Mouse (Mus musculus): ENCODE results near the gene B430306N03Rik. TPM values are rescaled to one million over a fixed set of nuclear protein-coding genes. Genes with fewer than 3 reads are reported as not detected.
A peak's percentile ranks its signal among the peaks of the same experiment; 100 is the strongest.

The B430306N03Rik gene
- polyA plus RNA-seq, 1 experiment from 2014 or later, result 0.09 TPM

DNA sequence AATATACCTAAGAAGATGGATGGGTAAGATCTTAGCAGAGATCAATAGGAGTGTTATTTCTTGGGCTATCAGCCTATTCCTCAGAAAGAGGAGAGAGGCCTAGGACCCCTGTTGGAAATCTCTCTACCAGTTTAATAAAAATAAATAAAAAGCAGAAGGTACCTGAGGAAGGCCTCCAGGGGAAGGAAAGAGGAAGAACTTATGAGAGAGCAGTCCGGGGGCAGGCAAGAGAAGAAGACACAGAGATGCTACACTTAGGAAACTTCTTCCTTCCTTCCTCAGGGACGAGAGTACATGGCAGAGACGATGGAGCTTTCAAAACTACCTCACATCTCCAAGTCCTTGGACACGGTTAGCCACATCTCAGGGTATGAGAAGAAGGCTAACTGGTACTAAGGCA, 41.8 kb upstream of the B430306N03Rik start:
- ATAC-seq (ENCODE audit: insufficient number of reproducible peaks, insufficient read depth, low FRiP score, low read depth), result no peak
- no peaks in the 10 kb centered on the region for H3K9me3 ChIP-seq (ENCODE audit: control insufficient read depth, low read length)
- no peaks in the 10 kb centered on the region for H3K27me3 ChIP-seq (ENCODE audit: control insufficient read depth, insufficient read depth, low read length)
- no peak overlapping the region for H3K9ac ChIP-seq (ENCODE audit: low read length)
- whole genome bisulfite sequencing, result 72% methylated on average over 4 of the region's 4 CpGs
- no peak overlapping the region for H3K4me2 ChIP-seq (ENCODE audit: low read length)
- no peak overlapping the region for H3K27ac ChIP-seq (replicated peaks in 1 of 2; ENCODE audit: control insufficient read depth in 1 of 2, insufficient read depth in 1 of 2, low read depth in 2 of 2, low read length in 2 of 2)
- no peaks in the 10 kb centered on the region for H3K36me3 ChIP-seq (ENCODE audit: control insufficient read depth, insufficient read depth, low read length)
- H3K4me3 ChIP-seq (ENCODE audit: control insufficient read depth in 1 of 2, insufficient read depth in 1 of 2, low read depth in 1 of 2, low read length in 2 of 2), result no peak overlapping the region
- no peaks in the 10 kb centered on the region for H3K4me1 ChIP-seq (ENCODE audit: control insufficient read depth in 2 of 2, insufficient read depth in 2 of 2, low read length in 2 of 2)

DNA sequence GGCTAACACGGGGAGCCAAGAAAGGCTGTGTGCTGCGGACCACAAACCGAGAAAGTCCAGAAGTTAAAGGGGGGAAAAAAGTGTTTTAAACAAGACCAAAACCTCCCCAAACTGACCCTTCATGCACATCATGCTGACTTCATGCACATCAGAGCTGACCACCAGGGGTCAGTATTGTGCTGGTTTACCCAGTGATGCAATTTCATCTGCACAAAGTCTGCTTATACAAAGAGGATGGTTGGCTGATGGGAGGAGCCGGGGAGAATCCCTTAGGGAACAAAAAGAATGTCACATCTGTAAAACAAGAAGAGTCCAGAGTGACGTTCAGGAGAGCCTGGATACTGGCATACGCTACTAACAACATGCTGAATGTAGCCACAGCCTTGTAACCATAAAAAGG, 41.1 kb upstream of the B430306N03Rik start:
- Histone ChIP-seq H3K9me3 (ENCODE audit: control insufficient read depth, low read length) (no peaks in the 10 kb centered on the region), H3K9ac (ENCODE audit: low read length) (no peak overlapping the region), H3K27ac (replicated peaks in 1 of 2; ENCODE audit: control insufficient read depth in 1 of 2, insufficient read depth in 1 of 2, low read depth in 2 of 2, low read length in 2 of 2) (no peak overlapping the region), H3K4me3 (ENCODE audit: control insufficient read depth in 1 of 2, insufficient read depth in 1 of 2, low read depth in 1 of 2, low read length in 2 of 2) (no peak overlapping the region), H3K4me2 (ENCODE audit: low read length) (no peak overlapping the region), H3K27me3 (ENCODE audit: control insufficient read depth, insufficient read depth, low read length) (no peaks in the 10 kb centered on the region), H3K4me1 (ENCODE audit: control insufficient read depth in 2 of 2, insufficient read depth in 2 of 2, low read length in 2 of 2) (no peaks in the 10 kb centered on the region), H3K36me3 (ENCODE audit: control insufficient read depth, insufficient read depth, low read length) (no peaks in the 10 kb centered on the region)
- WGBS, result 25% methylated on average over 6 of the region's 6 CpGs
- no peak for ATAC-seq (ENCODE audit: insufficient number of reproducible peaks, insufficient read depth, low FRiP score, low read depth)

DNA sequence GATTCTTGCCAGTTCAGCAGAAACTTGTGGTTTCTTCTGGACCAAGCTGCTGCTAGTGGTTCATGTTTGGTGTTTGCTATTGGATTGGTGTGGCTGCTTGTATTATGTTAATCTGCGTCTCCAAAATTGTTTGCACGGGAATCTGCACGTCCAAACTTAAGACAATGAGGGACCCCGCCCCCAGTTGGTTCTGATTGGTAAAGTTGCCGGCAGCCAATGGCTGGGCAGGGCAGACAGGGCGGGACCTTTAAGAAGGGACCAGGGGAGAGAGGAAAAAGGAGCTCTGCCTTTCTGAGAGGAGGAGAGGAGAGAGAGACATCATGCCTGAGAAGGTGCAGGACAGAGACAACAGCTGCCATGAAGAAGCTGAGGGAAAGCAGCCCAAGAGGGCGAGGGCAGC, 40.2 kb upstream of the B430306N03Rik start:
- no peak overlapping the region for H3K27ac ChIP-seq (replicated peaks in 1 of 2; ENCODE audit: control insufficient read depth in 1 of 2, insufficient read depth in 1 of 2, low read depth in 2 of 2, low read length in 2 of 2)
- no peak overlapping the region for H3K9ac ChIP-seq (ENCODE audit: low read length)
- no peaks in the 10 kb centered on the region for H3K9me3 ChIP-seq (ENCODE audit: control insufficient read depth, low read length)
- 60% methylated on average over 7 of the region's 7 CpGs for WGBS
- no peaks in the 10 kb centered on the region for H3K4me1 ChIP-seq (ENCODE audit: control insufficient read depth in 2 of 2, insufficient read depth in 2 of 2, low read length in 2 of 2)
- H3K36me3 ChIP-seq (ENCODE audit: control insufficient read depth, insufficient read depth, low read length), result no peaks in the 10 kb centered on the region
- no peak overlapping the region for H3K4me3 ChIP-seq (ENCODE audit: control insufficient read depth in 1 of 2, insufficient read depth in 1 of 2, low read depth in 1 of 2, low read length in 2 of 2)
- no peak overlapping the region for H3K4me2 ChIP-seq (ENCODE audit: low read length)
- ATAC-seq (ENCODE audit: insufficient number of reproducible peaks, insufficient read depth, low FRiP score, low read depth), result no peak
- no peaks in the 10 kb centered on the region for H3K27me3 ChIP-seq (ENCODE audit: control insufficient read depth, insufficient read depth, low read length)

DNA sequence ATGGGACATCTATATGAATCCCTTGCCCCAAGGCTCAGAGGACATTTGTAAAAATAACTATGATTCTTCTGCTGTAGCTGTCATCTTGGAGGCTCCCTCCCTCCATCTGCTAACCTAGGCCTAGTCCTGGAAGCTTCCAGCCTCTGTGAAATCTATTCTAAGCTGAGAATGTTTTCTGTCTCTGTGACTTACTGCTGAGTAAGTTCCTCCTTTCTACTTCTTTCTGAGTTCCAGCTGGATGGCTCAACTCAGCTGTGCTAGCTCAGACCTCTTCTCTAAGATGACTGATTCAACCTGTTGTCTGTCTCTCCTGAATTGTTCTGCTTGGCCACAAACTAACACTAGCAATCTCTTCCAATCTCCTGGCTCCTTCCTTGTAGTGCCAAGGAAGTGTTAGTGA, 37.6 kb upstream of the B430306N03Rik start:
- H3K36me3 ChIP-seq (ENCODE audit: control insufficient read depth, insufficient read depth, low read length), result no peaks in the 10 kb centered on the region
- no peak overlapping the region for H3K27ac ChIP-seq (replicated peaks in 1 of 2; ENCODE audit: control insufficient read depth in 1 of 2, insufficient read depth in 1 of 2, low read depth in 2 of 2, low read length in 2 of 2)
- H3K4me3 ChIP-seq (ENCODE audit: control insufficient read depth in 1 of 2, insufficient read depth in 1 of 2, low read depth in 1 of 2, low read length in 2 of 2), result no peak overlapping the region

DNA sequence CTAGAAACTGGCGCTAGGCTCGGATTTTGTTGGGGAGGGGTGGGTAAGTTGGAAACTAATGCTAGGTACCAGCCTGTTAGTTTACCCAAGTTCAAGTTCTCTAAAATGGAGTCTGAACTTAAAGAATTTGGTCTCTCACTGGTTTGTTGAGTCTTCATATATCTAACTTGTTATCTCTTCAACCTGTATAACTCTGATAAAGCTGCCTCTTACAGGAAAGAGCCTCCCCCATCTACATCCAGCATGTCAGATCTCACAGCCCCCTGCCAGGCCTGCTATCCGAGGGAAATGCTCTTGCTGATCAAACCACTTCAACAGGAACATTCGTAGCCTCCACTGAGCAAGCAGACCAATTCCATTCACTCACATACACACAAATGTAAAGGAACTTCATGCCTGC, 36.9 kb upstream of the B430306N03Rik start:
- Histone ChIP-seq H3K9ac (ENCODE audit: low read length) (no peak overlapping the region), H3K36me3 (ENCODE audit: control insufficient read depth, insufficient read depth, low read length) (no peaks in the 10 kb centered on the region), H3K27ac (replicated peaks in 1 of 2; ENCODE audit: control insufficient read depth in 1 of 2, insufficient read depth in 1 of 2, low read depth in 2 of 2, low read length in 2 of 2) (no peak overlapping the region), H3K27me3 (ENCODE audit: control insufficient read depth, insufficient read depth, low read length) (no peaks in the 10 kb centered on the region), H3K4me2 (ENCODE audit: low read length) (no peak overlapping the region), H3K4me3 (ENCODE audit: control insufficient read depth in 1 of 2, insufficient read depth in 1 of 2, low read depth in 1 of 2, low read length in 2 of 2) (no peak overlapping the region), H3K4me1 (ENCODE audit: control insufficient read depth in 2 of 2, insufficient read depth in 2 of 2, low read length in 2 of 2) (peaks cover 0 to 4% of the 10 kb centered on the region in 2 experiments; a peak in 2 of 4 replicates), H3K9me3 (ENCODE audit: control insufficient read depth, low read length) (no peaks in the 10 kb centered on the region)
- no peak for ATAC-seq (ENCODE audit: insufficient number of reproducible peaks, insufficient read depth, low FRiP score, low read depth)
- WGBS, result 70% methylated on average over 4 of the region's 4 CpGs

More for the DNA sequence above, 37.6 kb upstream of the B430306N03Rik start:
- H3K4me1 ChIP-seq (ENCODE audit: control insufficient read depth in 2 of 2, insufficient read depth in 2 of 2, low read length in 2 of 2), result peaks cover 0 to 4% of the 10 kb centered on the region in 2 experiments; a peak in 2 of 4 replicates
- H3K9ac ChIP-seq (ENCODE audit: low read length), result no peak overlapping the region
- no peaks in the 10 kb centered on the region for H3K27me3 ChIP-seq (ENCODE audit: control insufficient read depth, insufficient read depth, low read length)
- H3K9me3 ChIP-seq (ENCODE audit: control insufficient read depth, low read length), result no peaks in the 10 kb centered on the region
- no peak for ATAC-seq (ENCODE audit: insufficient number of reproducible peaks, insufficient read depth, low FRiP score, low read depth)
- no peak overlapping the region for H3K4me2 ChIP-seq (ENCODE audit: low read length)

DNA sequence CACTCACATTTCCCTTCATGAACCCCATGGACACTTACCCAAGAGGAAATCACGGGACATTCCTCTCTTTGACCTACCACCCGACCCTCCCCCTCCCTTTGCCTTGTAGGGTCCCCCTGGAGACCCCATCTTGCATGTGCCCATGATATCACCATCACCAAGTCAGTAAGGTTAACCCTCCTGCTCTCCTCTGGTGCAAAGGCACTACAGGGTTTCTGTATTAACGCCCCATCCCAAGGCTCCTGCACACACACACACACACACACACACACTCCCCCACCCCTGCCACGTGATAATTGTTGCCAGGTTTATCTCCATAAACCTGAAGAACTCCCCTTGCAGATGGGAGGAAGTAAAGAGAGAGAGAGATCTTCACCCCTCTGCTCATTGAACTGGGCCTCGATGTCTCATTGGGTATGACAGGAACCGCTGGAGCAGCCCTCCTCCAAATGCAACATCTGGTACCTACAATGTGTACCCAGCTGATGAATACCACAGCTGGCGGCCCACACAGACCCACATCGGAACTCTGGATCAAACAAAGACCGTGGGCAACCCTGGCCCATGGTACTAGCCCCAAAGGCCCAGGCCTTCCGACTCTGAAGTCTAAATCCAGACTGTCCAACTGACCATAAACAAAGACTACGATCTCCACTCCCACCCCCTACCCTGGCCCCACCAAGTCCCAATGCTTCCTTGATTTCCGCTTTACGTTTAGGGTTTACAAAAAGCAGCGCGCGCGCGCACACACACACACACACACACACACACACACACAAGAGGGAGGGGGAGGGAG, 34.8 kb upstream of the B430306N03Rik start:
- Histone ChIP-seq H3K4me1 (ENCODE audit: control insufficient read depth in 2 of 2, insufficient read depth in 2 of 2, low read length in 2 of 2) (peaks cover 0 to 4% of the 10 kb centered on the region in 2 experiments; a peak in 2 of 4 replicates), H3K9me3 (ENCODE audit: control insufficient read depth, low read length) (no peaks in the 10 kb centered on the region), H3K4me2 (ENCODE audit: low read length) (peak overlapping the region; percentile 56), H3K27ac (replicated peaks in 1 of 2; ENCODE audit: control insufficient read depth in 1 of 2, insufficient read depth in 1 of 2, low read depth in 2 of 2, low read length in 2 of 2) (no peak overlapping the region), H3K27me3 (ENCODE audit: control insufficient read depth, insufficient read depth, low read length) (no peaks in the 10 kb centered on the region), H3K9ac (ENCODE audit: low read length) (peak overlapping the region; percentile 25), H3K36me3 (ENCODE audit: control insufficient read depth, insufficient read depth, low read length) (no peaks in the 10 kb centered on the region), H3K4me3 (ENCODE audit: control insufficient read depth in 1 of 2, insufficient read depth in 1 of 2, low read depth in 1 of 2, low read length in 2 of 2) (peak overlapping the region; percentile 24 to 33)
- 42% methylated on average over 18 of the region's 18 CpGs for WGBS
- no peak for ATAC-seq (ENCODE audit: insufficient number of reproducible peaks, insufficient read depth, low FRiP score, low read depth)

DNA sequence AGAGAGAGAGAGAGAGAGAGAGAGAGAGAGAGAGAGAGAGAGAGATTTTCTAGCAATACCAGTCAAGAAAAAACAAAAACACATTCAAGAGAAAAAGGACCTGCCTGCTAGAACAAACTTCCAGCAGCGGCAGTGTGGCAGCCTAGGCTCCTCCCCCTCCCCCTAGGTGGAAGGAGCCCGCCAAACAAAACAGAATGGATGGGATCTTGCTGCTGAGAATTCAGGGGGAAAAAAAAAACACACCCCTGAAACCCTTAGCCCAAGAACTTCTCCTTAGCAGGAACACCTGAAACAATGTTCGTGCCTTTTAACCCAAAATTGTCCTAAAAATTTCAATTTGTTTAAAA, 34.2 kb upstream of the B430306N03Rik start:
- no peaks in the 10 kb centered on the region for H3K9me3 ChIP-seq (ENCODE audit: control insufficient read depth, low read length)
- no peak for ATAC-seq (ENCODE audit: insufficient number of reproducible peaks, insufficient read depth, low FRiP score, low read depth)
- WGBS, result 15% methylated on average over 3 of the region's 3 CpGs
- H3K27ac ChIP-seq (replicated peaks in 1 of 2; ENCODE audit: control insufficient read depth in 1 of 2, insufficient read depth in 1 of 2, low read depth in 2 of 2, low read length in 2 of 2), result no peak overlapping the region
- H3K4me2 ChIP-seq (ENCODE audit: low read length), result peak overlapping the region; percentile 56
- H3K4me3 ChIP-seq (ENCODE audit: control insufficient read depth in 1 of 2, insufficient read depth in 1 of 2, low read depth in 1 of 2, low read length in 2 of 2), result peak overlapping the region; percentile 24 to 33
- no peaks in the 10 kb centered on the region for H3K36me3 ChIP-seq (ENCODE audit: control insufficient read depth, insufficient read depth, low read length)
- peak overlapping the region; percentile 25 for H3K9ac ChIP-seq (ENCODE audit: low read length)
- H3K27me3 ChIP-seq (ENCODE audit: control insufficient read depth, insufficient read depth, low read length), result no peaks in the 10 kb centered on the region
- peaks cover 0 to 4% of the 10 kb centered on the region in 2 experiments; a peak in 2 of 4 replicates for H3K4me1 ChIP-seq (ENCODE audit: control insufficient read depth in 2 of 2, insufficient read depth in 2 of 2, low read length in 2 of 2)

DNA sequence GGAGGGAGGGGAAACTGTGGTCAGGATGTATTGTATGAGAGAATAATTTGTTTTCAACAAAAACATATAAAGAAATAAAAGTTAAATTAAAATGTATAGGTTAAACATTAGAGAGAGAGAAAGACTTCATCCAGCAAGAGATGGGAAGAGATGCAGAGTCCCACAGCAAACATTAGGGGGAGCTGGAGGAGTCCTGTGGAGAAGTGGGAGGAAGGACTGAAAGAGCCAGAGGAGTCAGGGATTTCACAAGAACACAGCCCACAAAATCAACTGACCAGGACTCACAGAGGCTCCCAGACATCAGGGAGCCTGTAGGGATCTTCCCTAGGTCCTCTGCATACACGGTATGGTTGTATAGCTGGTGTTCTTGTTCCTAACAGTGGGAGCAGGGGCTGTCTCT, 29.2 kb upstream of the B430306N03Rik start:
- H3K36me3 ChIP-seq (ENCODE audit: control insufficient read depth, insufficient read depth, low read length), result no peaks in the 10 kb centered on the region
- no peak overlapping the region for H3K4me2 ChIP-seq (ENCODE audit: low read length)
- H3K9me3 ChIP-seq (ENCODE audit: control insufficient read depth, low read length), result no peaks in the 10 kb centered on the region
- no peaks in the 10 kb centered on the region for H3K4me1 ChIP-seq (ENCODE audit: control insufficient read depth in 2 of 2, insufficient read depth in 2 of 2, low read length in 2 of 2)
- H3K9ac ChIP-seq (ENCODE audit: low read length), result no peak overlapping the region
- no peak overlapping the region for H3K4me3 ChIP-seq (ENCODE audit: control insufficient read depth in 1 of 2, insufficient read depth in 1 of 2, low read depth in 1 of 2, low read length in 2 of 2)
- H3K27ac ChIP-seq (replicated peaks in 1 of 2; ENCODE audit: control insufficient read depth in 1 of 2, insufficient read depth in 1 of 2, low read depth in 2 of 2, low read length in 2 of 2), result no peak overlapping the region
- no peaks in the 10 kb centered on the region for H3K27me3 ChIP-seq (ENCODE audit: control insufficient read depth, insufficient read depth, low read length)
- no peak for ATAC-seq (ENCODE audit: insufficient number of reproducible peaks, insufficient read depth, low FRiP score, low read depth)
- WGBS, result 53% methylated on average over 1 of the region's 1 CpGs

Data from heart, embryonic 14.5 days (tissue).